Mouse (Mus musculus) heart, postnatal 14 days (tissue): ENCODE results near the gene Ndufv3. TPM values are rescaled to one million over a fixed set of nuclear protein-coding genes. Genes with fewer than 3 reads are reported as not detected.
"Not testable (repeated sequence)": the region's sequence is repeated elsewhere in the genome, so short reads cannot be mapped to it uniquely, and the experiment has no call there.

ENCODE experiments used
- DNase-seq, 2 experiments: peaks; one replicate each; pipeline ENCODE4 v3.0.0; 2021 to 2022
- intact Hi-C: fragments of 180-260 bp; cut with DNase I; formaldehyde crosslinking; loops from one replicate; pipeline ENCODE4 v1.15.1; 2025
- total RNA-seq, 2 experiments: library from RNA; stranded (reverse); gene quantifications; 2 replicates each; pipeline ENCODE4 v1.2.3; 2021

Gene Ndufv3
- total RNA-seq, 2 experiments from 2014 or later = 1,261 to 1,328 TPM

DNA sequence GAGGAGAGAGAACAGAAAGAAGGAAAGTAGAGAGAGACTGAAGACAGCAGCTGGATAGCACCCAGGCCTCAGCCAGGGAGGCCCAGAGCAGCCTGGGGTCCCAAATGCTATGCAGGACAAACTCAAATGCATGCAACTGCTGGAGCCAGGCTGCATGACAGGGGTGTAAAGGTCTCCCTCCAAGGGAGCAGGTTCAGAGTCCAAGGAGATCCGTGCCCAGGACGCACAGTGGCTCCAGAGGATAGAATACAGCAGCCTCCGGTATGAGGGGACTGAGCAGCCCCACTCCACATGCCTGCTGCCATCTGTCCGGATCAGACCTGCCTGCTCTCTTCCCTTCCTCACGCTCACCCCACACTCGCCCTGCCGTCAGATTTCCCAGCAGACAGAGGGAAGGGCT, 13.6 kb upstream of the Ndufv3 start:
- intact Hi-C loops = no loop called here
- DNase-seq = no peak

DNA sequence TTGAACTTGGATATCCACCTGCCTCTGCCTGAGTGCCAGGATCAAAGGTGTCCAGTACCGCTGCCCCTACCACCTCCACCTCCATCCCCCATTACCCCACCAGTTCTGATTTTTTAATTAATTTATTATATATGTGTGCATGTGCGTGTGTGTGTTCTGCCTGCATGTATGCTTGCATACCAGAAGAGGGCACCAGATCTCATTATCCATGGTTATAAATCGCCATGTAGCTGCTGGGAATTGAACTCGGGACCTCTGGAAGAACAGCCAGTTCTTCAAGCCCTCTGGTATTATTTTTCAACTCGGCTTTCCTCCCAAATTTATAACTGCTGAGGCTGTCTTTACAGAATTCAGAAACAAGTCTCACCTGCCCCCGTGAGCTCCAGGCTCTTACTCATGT, 9.0 kb upstream of the Ndufv3 start:
- intact Hi-C loops = loop anchor here (10.0 kb wide), 1 partner anchor 524 kb away; the partner anchor contains the start of genes Hsf2bp and Rrp1b
- no peak for DNase-seq

DNA sequence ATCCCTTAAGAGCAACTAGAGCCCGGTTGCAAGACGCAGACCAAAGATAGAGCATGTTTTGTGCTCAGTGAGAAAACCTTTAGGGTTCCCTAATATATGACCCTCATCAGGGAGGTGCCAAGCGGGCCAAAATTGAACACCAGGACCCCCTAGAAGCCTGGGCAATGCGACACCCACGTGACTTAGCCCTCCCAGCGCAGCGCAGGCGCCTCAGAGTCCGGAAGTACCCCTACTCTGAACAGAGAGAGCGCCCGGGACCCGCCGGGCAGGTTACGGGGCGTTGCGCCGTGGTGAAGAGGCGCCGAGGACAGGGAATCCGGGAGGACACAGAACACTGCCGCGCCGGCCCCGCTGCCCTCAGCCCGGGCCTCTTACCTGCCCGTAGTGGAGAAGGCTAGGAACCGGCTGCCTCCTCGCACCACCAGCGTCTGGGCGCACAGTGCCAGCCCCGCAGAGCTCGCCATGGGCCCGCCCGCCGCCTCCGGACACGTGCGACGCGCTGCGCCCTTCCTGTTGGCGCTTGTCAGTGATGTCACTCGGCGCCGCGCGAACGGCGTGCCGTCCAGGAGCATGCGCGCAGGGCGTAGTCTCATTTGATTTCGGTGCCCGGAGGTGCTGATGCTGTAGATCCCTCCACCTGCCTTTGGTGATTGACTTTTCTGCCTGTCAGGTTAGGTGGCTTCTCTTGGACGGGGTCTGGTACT, 8.0 kb upstream of the Ndufv3 start:
- intact Hi-C loops = loop anchor here (10.0 kb wide), 1 partner anchor 523 kb away; the partner anchor contains the start of genes Hsf2bp and Rrp1b
- DNase-seq = peak; percentile 87 to 89

DNA sequence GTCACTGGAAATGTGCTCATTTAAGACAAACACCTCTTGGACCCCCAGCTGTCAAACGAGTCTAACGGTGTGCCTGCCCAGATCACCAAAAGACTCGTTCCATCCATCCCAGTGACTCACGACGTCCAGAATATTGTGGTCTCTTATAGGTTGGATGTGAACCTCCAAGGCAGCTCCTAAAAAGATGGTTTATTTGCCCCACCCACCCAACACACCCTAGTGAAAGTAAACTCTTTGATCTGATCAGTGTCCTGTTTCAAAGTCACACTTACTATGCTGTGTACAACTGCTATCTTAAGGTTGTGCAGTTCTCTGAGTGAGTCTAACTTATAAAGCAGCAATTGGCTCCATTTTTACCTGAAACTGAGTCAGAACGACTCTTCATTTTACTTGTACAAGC, 7.3 kb upstream of the Ndufv3 start:
- DNase-seq = no peak
- intact Hi-C loops = loop anchor here (10.0 kb wide), 1 partner anchor 522 kb away; the partner anchor contains the start of genes Hsf2bp and Rrp1b

DNA sequence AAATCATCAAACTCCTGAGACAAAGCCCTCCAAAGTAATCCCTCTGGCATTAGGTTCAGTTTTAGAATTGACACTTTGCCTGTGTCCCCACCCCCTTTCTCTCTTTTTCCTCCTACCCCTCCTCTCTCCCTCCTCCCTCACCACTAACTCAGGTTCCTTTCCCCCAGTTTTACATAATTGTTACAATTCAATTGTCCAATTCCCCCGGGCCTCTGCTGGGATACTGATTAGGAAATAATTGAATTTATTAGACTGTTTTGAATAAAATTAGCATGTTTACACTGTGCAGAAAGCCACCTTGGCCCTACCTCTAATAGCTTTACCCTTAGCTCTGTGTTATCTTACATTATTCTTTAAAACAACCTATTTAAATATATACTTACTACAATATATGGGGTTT, 5.2 kb upstream of the Ndufv3 start:
- no peak for DNase-seq
- intact Hi-C loops = loop anchor here (10.0 kb wide), 1 partner anchor 520 kb away; the partner anchor contains the start of genes Hsf2bp and Rrp1b

DNA sequence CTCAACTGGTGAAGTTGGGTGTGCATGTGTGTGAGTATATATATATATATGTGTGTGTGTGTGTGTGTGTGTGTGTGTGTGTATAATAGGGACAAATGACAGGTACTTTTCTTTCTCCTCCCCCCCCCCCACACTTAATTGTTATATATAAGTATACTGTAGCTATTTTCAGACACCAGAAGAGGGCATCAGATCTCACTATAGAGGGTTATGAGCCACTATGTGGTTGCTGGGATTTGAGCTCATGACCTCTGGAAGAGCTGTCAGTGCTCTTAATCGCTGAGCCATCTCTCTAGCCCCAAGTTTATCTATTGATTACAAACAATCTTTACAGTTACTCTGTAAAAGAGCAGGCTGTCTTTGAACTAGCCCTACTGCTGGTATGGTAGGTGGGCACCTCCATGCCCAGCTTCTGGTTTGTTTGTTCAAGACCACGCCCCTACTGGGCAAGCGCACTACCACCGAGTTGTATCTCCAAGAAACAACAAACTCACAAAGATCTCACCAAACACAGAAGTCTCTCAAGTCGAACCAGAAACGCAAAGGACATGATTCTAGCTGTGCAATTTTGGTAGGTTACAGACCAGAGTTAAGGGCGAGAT, 470 bp upstream of the Ndufv3 start:
- intact Hi-C loops = loop anchor here (10.0 kb wide), 1 partner anchor 515 kb away; the partner anchor contains the start of genes Hsf2bp and Rrp1b
- DNase-seq = no peak

DNA sequence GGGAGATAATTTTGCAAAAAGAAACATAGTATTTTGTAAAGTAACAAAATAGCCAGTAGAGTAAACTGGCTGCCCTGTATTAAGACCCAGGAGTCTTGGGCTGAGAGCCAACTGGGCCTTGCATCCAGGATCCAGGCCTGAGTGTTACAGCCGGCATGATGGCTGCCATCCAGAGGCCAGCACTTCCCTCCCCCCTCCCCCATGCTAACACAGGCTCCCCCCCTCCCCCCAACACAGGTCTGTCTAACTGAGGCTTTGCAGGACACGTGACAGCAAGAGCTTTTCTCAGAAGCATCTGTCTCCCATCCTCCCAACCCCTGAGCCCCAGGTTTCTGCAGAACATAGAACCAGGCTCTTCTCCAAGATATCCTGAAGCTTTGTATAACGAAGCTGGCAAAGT, 980 bp downstream of the Ndufv3 start:
- peak; percentile 73 to 81 for DNase-seq
- intact Hi-C loops = loop anchor here (2.0 kb wide), 2 partner anchors 44 to 138 kb away; partner anchors contain the start of genes Pknox1 and U2af1

DNA sequence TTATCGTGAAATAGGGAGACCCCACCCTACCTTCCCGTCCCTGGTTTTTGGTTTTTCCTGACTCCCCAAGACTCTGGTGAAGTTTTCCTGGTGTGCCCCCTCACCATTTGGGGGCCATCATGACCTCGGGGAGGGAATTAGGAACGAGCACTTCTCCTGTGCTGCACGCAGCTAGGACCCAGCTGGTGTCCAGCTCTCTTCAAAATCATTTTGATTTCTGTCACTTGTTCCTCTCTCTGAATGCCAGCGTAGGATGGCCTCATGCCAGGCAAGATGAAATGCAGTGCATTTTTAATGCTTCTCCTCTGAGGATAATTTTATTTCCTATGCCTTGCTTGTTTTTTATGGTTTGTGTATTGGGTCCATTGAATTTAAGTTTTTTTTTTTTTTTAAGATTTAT, 2.0 kb downstream of the Ndufv3 start:
- no peak for DNase-seq
- intact Hi-C loops = loop anchor here (2.0 kb wide), 2 partner anchors 43 to 137 kb away; partner anchors contain the start of genes Pknox1 and U2af1

DNA sequence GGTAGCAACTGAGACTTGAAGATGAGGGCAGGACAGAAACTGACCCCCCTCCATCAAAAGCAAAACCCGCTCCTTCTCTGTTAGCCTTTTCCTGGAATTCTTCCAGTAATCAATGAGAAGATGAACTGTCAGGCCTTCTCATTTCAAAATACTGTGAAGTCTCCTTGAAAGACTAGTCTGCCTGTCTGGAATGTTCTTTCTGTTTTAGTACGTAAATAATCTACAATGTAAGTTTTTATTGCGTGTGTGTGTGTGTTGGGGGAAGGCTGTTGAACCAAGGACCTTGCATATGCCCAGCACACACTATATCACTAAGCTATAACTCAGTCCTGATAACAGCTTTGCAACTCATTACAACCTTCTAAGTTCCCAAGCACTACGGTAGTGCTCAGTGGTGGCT, 5.2 kb downstream of the Ndufv3 start:
- intact Hi-C loops = no loop called here
- DNase-seq = no peak

DNA sequence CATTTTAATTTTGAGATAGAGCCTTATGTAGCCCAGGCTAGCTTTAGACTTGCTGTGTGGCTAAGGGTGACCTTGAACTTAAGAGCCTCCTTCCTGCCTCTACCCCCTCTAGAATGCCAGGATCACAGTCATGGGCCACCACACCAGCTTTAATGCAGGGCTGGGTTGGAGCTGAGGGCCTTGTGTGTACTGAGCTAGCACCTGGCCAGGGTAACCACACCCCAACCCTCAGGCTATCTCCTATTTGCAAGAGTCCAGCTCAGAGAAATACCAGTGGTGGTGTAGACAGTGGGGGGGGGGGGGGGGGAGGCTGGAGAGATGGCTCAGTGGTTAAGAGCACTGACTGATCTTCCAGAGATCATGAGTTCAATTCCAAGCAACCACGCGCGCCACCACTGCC, 5.9 kb downstream of the Ndufv3 start:
- intact Hi-C loops = no loop called here

DNA sequence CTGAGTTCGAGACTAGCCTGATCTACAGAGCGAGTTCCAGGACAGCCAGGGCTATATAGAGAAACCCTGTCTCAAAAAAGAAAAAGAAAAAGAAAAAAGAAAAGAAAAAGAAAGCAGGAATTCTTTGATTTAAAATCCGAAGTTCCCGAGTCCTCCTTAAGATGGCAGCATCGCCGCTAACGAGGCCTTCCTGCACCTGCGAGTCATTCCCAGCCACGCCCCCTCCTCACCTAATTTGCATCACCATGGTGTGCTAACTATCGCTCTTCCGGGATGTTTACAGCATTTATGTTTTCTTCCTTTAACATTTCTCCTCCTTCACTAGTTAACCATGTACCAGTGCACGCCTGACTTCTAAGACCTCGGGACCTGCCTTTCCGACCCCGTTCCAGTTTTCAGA, 9.4 kb downstream of the Ndufv3 start:
- DNase-seq = peak in 1 of 2 experiments; percentile 29
- intact Hi-C loops = no loop called here

More for the DNA sequence above, 5.9 kb downstream of the Ndufv3 start:
- no peak for DNase-seq

DNA sequence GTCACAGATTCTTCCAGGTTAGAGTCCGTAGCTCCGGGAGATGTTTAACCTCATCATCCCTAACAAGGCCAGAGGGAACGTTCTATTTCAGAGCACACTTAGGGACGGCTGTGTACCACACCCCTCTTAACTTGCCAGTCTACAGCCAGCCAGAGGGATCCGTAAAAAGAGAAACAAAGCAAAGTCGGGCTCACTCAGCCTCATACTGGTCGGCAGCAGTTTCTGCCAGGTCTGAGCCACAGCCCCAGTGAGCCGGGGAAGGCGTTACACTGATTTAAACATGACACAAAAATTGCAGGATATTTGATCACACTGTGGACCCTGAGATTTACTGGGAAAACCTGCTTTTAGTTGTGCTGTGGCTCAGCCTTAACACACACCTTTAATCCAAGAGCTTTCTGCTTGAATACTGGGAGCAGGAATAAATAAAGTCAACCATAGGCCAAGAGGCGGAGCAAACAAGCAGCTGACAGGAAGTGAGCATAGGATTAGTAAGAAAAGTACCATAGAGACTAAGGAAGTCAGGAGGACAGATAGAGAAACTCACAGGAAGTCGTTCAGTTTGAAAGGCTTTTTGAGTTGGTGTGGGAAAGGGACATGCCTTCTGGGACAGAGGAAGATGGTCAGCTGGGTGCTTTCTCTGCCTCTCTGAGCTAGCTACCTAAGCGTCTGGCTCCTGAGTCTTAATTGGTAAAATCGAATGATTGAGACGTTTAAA, 11.7 kb downstream of the Ndufv3 start:
- DNase-seq = no peak
- intact Hi-C loops = no loop called here

DNA sequence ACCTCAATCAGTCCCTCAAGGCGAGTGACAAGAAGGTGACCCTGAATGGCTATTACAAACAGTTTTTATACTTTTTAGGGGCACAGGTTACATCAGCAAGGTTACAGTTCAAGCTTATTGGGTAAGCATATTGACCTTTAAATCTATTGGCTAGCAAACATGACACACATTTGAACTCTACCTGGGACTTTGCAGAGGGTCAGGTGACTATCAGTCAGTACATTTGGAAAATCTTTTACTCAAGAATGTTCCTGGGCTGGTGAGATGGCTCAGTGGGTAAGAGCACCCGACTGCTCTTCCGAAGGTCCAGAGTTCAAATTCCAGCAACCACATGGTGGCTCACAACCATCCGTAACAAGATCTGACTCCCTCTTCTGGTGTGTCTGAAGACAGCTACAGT, 12.4 kb downstream of the Ndufv3 start:
- intact Hi-C loops, DNase-seq: not testable (repeated sequence)

DNA sequence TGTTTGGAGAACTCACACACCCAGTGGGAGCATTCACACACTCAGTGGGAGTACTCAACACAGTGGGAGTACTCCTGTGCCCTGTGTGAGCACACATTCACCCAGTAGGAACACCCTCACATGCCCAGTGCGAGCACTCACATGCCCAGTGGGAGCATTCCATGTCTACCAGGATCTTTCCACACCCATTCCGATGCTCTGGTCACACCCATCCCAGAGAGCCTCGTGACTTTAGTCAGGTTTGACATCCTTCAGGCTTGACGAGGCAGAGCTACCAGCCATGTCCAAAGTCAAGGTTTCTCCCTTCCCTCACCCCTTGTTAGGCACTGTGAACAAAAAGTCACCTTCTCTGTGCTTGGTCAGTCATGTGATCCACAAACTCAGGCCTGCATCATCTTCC, 15.4 kb downstream of the Ndufv3 start:
- intact Hi-C loops = no loop called here
- no peak for DNase-seq

DNA sequence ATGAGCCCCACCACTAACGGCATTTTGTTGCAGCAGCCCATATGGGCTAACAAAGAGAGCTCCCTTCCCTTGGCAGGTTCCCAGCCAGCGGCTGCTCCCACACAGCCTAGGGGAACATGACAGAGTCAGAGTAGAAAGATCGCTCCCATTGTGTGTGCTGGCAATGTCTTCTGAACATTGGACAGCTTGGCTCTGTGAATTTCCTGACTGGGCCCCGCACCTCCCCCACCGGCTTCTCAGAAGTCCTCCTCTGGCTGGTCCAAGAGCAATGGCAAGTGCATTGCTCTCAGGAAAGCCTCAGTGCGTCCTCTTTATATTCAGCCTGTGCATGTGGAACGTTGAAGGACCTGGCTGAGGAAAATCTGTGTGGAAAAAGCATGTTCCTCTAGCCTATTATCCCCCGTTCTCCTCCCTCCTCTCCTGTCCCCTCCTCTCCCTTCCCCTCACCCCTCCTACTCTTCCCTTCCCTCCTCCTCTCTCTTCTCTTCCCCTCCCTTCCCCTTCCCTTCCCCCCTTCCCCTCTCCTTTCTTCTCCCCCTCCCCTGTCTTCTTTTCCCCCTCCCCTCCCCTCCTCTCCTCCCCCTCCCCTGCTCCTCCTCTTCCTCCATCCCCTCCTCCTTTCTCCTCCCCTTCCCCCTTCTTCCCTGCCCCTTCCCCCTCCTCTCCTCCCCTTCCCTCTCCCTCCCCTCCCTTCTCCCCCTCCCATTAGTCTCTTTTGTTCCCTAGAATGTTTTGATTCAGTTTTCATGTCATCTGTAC, 16.1 kb downstream of the Ndufv3 start:
- intact Hi-C loops = no loop called here
- peak; percentile 79 to 80 for DNase-seq

DNA sequence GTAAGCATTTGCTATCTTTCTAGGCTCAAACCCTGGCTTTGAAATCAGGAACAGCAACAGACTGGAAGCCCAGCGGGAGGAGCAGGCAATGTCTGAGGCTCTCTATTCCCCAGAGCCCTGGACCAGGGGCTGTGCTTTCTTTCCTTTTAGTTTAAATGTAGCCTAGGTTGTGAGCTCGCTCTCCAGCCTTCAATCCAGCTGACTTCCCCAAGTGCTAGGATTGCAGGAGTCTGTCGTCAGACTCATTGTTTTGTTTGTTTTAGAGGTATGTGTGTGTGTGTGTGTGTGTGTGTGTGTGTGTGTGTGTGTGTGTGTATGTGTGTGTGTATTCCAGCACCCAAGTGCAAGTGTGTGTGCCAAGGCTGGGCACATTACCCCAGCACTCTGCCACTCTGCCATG, 20.2 kb downstream of the Ndufv3 start:
- intact Hi-C loops = no loop called here
- DNase-seq = no peak

DNA sequence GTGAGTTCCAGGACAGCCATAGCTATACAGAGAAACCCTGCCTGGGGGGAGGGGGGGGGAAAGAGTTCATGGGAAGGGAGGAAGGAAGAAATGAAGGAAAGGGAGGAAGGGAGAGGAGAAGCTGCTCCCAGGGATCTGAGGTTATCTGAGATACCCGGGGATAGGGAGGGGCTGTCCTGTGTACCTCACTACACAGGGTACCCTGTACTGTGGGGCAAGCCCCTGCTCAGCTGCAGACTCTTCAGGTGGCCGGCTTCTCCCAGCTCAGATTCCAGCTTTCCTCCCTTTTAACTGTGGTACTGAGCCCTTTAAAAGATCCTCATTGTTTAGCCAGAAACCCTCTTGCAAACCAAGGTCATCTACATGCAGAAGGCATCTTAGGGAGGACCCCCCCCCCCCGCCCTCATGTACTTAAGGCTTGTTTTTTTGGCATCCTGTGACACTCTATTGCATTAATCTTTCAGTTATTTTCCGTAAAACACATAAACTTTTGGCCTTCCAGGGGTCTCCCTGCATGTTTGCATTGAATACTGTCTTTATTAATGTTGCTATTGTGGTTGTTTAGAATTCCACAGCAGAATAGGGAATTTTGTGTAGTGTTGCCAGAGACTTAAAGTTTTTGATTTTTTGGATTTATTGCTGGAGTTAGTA, 21.0 kb downstream of the Ndufv3 start:
- no peak for DNase-seq
- intact Hi-C loops = no loop called here

DNA sequence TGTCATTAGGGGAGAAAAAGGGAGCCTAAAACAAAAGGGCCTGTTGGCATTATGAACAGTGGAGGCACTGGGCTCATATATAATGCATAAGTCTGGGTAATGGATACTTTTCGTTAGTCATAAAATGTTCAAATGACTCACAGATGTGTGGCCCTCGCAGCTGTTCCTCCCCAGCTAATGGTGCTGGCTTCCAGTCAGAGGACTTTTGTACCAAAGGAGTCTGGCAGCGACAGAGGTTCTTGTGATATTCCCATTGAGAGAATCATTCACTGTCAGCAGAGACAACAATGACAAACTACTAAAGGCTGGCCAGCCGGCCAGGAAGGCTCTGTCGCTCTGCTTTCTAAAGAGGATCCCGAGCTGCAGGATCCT, 21.5 kb downstream of the Ndufv3 start:
- intact Hi-C loops = no loop called here
- peak in 1 of 2 experiments; percentile 32 for DNase-seq

DNA sequence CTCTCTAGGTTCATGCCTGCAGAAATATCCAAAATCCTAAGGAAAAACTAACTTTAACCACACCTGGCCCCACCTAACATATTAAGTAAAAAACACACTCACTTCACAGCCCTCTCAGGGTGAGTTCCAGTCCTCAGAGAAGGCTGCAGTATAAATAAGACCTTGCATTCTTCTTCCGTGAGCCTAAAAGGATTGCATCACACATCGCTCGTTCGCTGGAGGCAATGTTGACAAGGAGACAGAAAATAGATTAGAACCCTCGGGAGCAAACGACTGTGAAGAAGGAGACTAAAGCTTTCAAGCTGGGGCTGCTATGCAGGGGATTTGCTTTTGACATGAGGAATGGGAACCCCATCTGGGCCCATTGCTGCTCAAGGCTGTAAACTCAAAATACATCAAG, 23.7 kb downstream of the Ndufv3 start:
- no peak for DNase-seq
- intact Hi-C loops = no loop called here
